Mouse (Mus musculus) heart, postnatal 0 days (tissue): ENCODE data around the gene Il9r.

Source experiments
- CTCF ChIP-seq: IDR thresholded peaks from 2 replicates; pipeline ENCODE4 v1.5.1; 2016; ENCODE audit warnings: antibody characterized with exemption, control low read depth, low read depth
- EP300 ChIP-seq: IDR thresholded peaks from 2 replicates; pipeline ENCODE4 v1.6.1; 2016; ENCODE audit warnings: antibody characterized with exemption, low read depth

GRCm38 (mm10) chr11:32178506-32178905, 21.6 kb downstream of the Il9r start:
- TF ChIP-seq CTCF (no peak), EP300 (no peak)
